In the genomic region with DNA sequence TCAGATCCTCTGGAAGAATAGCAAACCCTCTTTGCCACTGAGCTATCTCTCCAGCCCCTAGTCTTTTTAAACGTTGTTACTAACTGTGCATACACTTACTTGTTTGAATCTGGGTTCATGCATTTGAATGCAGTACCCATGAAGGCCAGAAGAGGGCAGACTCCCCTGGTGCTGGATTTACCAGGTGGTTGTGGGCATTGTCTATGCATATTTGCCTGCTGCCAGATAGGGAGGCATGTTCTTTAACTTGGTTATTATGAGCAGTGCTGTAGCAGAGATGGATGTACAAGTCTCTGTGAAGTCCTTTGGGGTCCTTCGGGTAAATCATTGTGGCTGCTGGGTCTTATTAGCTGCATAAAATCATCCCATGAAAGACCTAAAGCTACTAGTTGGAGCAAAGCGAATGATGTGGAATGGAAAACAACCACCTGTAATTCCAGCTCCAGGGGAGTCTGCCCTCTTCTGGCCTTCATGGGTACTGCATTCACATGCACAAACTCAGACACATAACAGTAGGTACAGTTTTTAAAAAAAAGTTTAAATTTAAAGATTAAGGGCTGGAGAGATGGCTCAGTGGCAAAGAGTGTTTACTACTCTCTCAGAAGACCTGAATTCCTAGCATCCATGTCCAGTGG, we compare ENCODE assay signal across 10 mouse cellular contexts.
A peak's percentile ranks its signal among the peaks of the same experiment; 100 is the strongest.
DNase-seq lines count a peak whose midpoint lies in the region; ATAC-seq and TF ChIP-seq lines count a peak whose summit lies in the region.
"Had no signal": no experiment of that assay in that cellular context is flagged by ENCODE, and none has a peak within 500 bp of the region (broad histone marks: within the 10 kb centered on the region; RNA-seq: fewer than 3 reads in every experiment).

No protein-coding gene starts in this region.

- no peaks in the 10 kb centered on the region for H3K36me3 ChIP-seq in forebrain, embryonic 10.5 days (replicated peaks)
- H3K36me3 ChIP-seq in forebrain, embryonic 12.5 days (replicated peaks), result no peaks in the 10 kb centered on the region
- no peaks in the 10 kb centered on the region for H3K36me3 ChIP-seq in midbrain, embryonic 11.5 days (ENCODE audit: control insufficient read depth, insufficient read depth, low read length)
- H3K36me3 ChIP-seq in midbrain, embryonic 16.5 days (ENCODE audit: control insufficient read depth, insufficient read depth, low read length), result no peaks in the 10 kb centered on the region
- H3K36me3 ChIP-seq in lung, embryonic 14.5 days (ENCODE audit: insufficient read depth), result no peaks in the 10 kb centered on the region
- H3K36me3 ChIP-seq: limb, embryonic 12.5 days had no signal

- no peak overlapping the region for H3K9ac ChIP-seq in forebrain, embryonic 12.5 days
- H3K9ac ChIP-seq in midbrain, embryonic 11.5 days (ENCODE audit: low read length), result no peak overlapping the region
- no peak overlapping the region for H3K9ac ChIP-seq in midbrain, embryonic 16.5 days (ENCODE audit: low read depth, low read length)
- H3K9ac ChIP-seq in lung, embryonic 14.5 days, result no peak overlapping the region
- H3K9ac ChIP-seq: limb, embryonic 12.5 days had no signal

- DNase-seq in forebrain, embryonic 10.5 days (ENCODE audit: extremely low spot score, low spot score), result peak; percentile 43
- DNase-seq in midbrain, embryonic 11.5 days (ENCODE audit: low spot score, missing footprints), result peak; percentile 88
- peak; percentile 60 for DNase-seq in cerebellum, adult 11-12 months
- peak; percentile 60 for DNase-seq in lung, embryonic 14.5 days
- no peak for DNase-seq in thymus, postnatal 25 days

- H3K27me3 ChIP-seq in forebrain, embryonic 10.5 days (ENCODE audit: poor library complexity, severe bottlenecking), result no peaks in the 10 kb centered on the region
- H3K27me3 ChIP-seq in forebrain, embryonic 12.5 days, result no peaks in the 10 kb centered on the region
- no peaks in the 10 kb centered on the region for H3K27me3 ChIP-seq in midbrain, embryonic 11.5 days (ENCODE audit: control insufficient read depth, insufficient read depth, low read length)
- H3K27me3 ChIP-seq in midbrain, embryonic 16.5 days (ENCODE audit: control insufficient read depth, insufficient read depth, low read depth, low read length), result no peaks in the 10 kb centered on the region
- no peaks in the 10 kb centered on the region for H3K27me3 ChIP-seq in lung, embryonic 14.5 days (ENCODE audit: insufficient read depth, low read length)
- H3K27me3 ChIP-seq: limb, embryonic 12.5 days had no signal

- 77% methylated on average over 3 of the region's 3 CpGs for WGBS in forebrain, embryonic 10.5 days
- whole genome bisulfite sequencing in forebrain, embryonic 12.5 days, result 68% methylated on average over 3 of the region's 3 CpGs
- 71% methylated on average over 3 of the region's 3 CpGs for WGBS in midbrain, embryonic 11.5 days
- 77% methylated on average over 3 of the region's 3 CpGs for WGBS in midbrain, embryonic 16.5 days
- WGBS in lung, embryonic 14.5 days, result 67% methylated on average over 3 of the region's 3 CpGs

- no peaks in the 10 kb centered on the region for H3K4me1 ChIP-seq in forebrain, embryonic 10.5 days
- no peaks in the 10 kb centered on the region for H3K4me1 ChIP-seq in forebrain, embryonic 12.5 days
- H3K4me1 ChIP-seq in midbrain, embryonic 11.5 days (ENCODE audit: control insufficient read depth, insufficient read depth, low read length), result no peaks in the 10 kb centered on the region
- H3K4me1 ChIP-seq in midbrain, embryonic 16.5 days (ENCODE audit: control insufficient read depth, insufficient read depth, low read length), result no peaks in the 10 kb centered on the region
- H3K4me1 ChIP-seq in lung, embryonic 14.5 days (ENCODE audit: insufficient read depth), result no peaks in the 10 kb centered on the region
- H3K4me1 ChIP-seq: limb, embryonic 12.5 days had no signal

- peak; percentile 63 for TF ChIP-seq CTCF in lung, embryonic 14.5 days (IDR thresholded peaks at IDR 0.05; ENCODE audit: low read depth)

- no peak overlapping the region for H3K4me2 ChIP-seq in forebrain, embryonic 12.5 days
- H3K4me2 ChIP-seq in midbrain, embryonic 11.5 days, result no peak overlapping the region
- H3K4me2 ChIP-seq in midbrain, embryonic 16.5 days (ENCODE audit: low read length), result no peak overlapping the region
- H3K4me2 ChIP-seq in lung, embryonic 14.5 days, result no peak overlapping the region
- H3K4me2 ChIP-seq: limb, embryonic 12.5 days had no signal

- H3K4me3 ChIP-seq in forebrain, embryonic 10.5 days, result no peak overlapping the region
- no peak overlapping the region for H3K4me3 ChIP-seq in forebrain, embryonic 12.5 days (replicated peaks)
- no peak overlapping the region for H3K4me3 ChIP-seq in midbrain, embryonic 11.5 days (ENCODE audit: low read depth, low read length)
- H3K4me3 ChIP-seq in midbrain, embryonic 16.5 days (ENCODE audit: low read depth, low read length), result no peak overlapping the region
- no peak overlapping the region for H3K4me3 ChIP-seq in lung, embryonic 14.5 days (ENCODE audit: low read depth, low read length)
- H3K4me3 ChIP-seq: erythroblast, embryonic 14.5 days; limb, embryonic 12.5 days had no signal

- no peaks in the 10 kb centered on the region for H3K9me3 ChIP-seq in forebrain, embryonic 10.5 days
- H3K9me3 ChIP-seq in forebrain, embryonic 12.5 days, result 0 out of 2 replicates have a peak, but pooled peaks cover 2% of the 10 kb centered on the region
- no peaks in the 10 kb centered on the region for H3K9me3 ChIP-seq in midbrain, embryonic 11.5 days (ENCODE audit: control insufficient read depth, low read length)
- no peaks in the 10 kb centered on the region for H3K9me3 ChIP-seq in midbrain, embryonic 16.5 days (replicated peaks; ENCODE audit: control insufficient read depth, low read length, poor library complexity, severe bottlenecking)
- H3K9me3 ChIP-seq in lung, embryonic 14.5 days (ENCODE audit: low read depth, low read length), result no peaks in the 10 kb centered on the region

- no peak overlapping the region for H3K27ac ChIP-seq in forebrain, embryonic 10.5 days
- no peak overlapping the region for H3K27ac ChIP-seq in forebrain, embryonic 12.5 days
- no peak overlapping the region for H3K27ac ChIP-seq in midbrain, embryonic 11.5 days (ENCODE audit: low read depth, low read length)
- no peak overlapping the region for H3K27ac ChIP-seq in midbrain, embryonic 16.5 days (ENCODE audit: low read length)
- no peak overlapping the region for H3K27ac ChIP-seq in lung, embryonic 14.5 days (ENCODE audit: low read depth)
- H3K27ac ChIP-seq: limb, embryonic 12.5 days had no signal

- ATAC-seq in forebrain, embryonic 12.5 days (ENCODE audit: low FRiP score), result no peak
- no peak for ATAC-seq in midbrain, embryonic 11.5 days (ENCODE audit: low FRiP score)
- ATAC-seq in midbrain, embryonic 16.5 days, result no peak
- 0 out of 2 replicates have a peak, but pooled peaks have one; percentile 7 for ATAC-seq in frontal cortex, adult (ENCODE audit: low TSS enrichment)
- no peak for ATAC-seq in lung, embryonic 14.5 days (ENCODE audit: insufficient read depth)
